Mouse (Mus musculus) spleen, adult 2 months (tissue): Measurements from ENCODE around the gene Trabd2b.

ENCODE experiments used
- CTCF ChIP-seq: fragments of 200-500 bp; IDR thresholded peaks from 2 replicates; pipeline ENCODE4 v1.5.1; 2011; ENCODE audit warnings: mild to moderate bottlenecking, inconsistent platforms; ENCODE audit not compliant: insufficient read depth, insufficient read length, insufficient replicate concordance; ENCODE audit errors: extremely low read depth
- POLR2A ChIP-seq: fragments of 200-500 bp; IDR thresholded peaks from 2 replicates; pipeline ENCODE4 v1.6.1; 2011; ENCODE audit warnings: low read depth, low read length, inconsistent platforms

DNA sequence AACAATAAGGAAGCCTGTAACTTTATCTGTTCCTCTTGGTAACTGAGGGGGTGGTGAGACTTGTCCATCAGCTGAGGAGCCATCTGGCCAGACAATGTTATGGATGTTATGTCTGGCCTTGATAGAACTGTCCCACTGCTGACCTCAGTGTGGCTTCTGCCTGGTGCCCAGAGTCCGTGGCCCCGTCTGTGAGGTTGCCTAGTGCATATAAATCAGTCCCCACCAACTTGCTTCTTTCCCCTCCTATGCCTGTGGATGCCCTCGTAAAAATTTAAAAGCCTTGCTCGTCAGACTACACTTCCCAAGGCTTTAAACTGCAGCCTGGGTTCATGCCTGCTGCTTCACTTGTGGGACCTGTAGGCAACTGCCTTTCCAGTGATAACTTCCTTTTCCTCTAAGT is 85.6 kb downstream of the Trabd2b start:
- TF ChIP-seq CTCF (no peak), POLR2A (no peak)
